Mouse (Mus musculus) lung, postnatal 0 days (tissue): Measurements from ENCODE around the gene Cgnl1.

ENCODE experiments used
- CTCF ChIP-seq: IDR thresholded peaks from 2 replicates; pipeline ENCODE4 v1.5.1; 2016; ENCODE audit warnings: antibody characterized with exemption, mild to moderate bottlenecking
- EP300 ChIP-seq: IDR thresholded peaks from 2 replicates; pipeline ENCODE4 v1.6.1; 2016; ENCODE audit warnings: antibody characterized with exemption, mild to moderate bottlenecking, control low read depth

- TF ChIP-seq CTCF (no peak), EP300 (no peak)
Measured at GRCm38 (mm10) chr9:71621968-71622367, 149.4 kb downstream of the Cgnl1 start.
